Mouse (Mus musculus) liver, adult (tissue): ENCODE data around the gene Prkce.

Source experiments
- GATA4 ChIP-seq: IDR thresholded peaks from 2 replicates; pipeline ENCODE4 v1.6.1; 2014; ENCODE audit warnings: mild to moderate bottlenecking, low read length; ENCODE audit not compliant: insufficient replicate concordance

Gene Prkce

GRCm38 (mm10) chr17:86397647-86398046 is 230.1 kb downstream of the Prkce start:
- TF ChIP-seq GATA4 = no peak

GRCm38 (mm10) chr17:86398226-86398625 is 230.6 kb downstream of the Prkce start:
- no peak for TF ChIP-seq GATA4

DNA sequence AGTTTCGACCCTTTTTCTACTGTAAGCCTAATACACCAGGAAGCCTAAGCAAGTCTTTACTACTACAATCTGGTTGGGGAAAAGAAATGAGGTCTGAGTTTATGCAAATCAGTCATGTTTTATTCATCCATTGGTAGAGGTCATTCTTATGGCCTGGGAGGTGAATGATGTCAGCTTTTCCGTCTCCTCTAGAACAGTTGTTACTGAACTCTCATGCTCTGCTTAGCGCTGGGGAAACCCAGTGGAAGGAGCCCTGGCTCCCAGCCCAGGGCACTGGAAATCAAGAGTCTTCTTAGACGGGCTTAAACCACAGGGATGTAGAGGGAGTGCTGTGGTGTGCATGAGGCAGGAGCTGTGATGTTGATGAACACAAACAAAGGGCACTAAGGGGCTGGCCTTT is 232.4 kb downstream of the Prkce start:
- no peak for TF ChIP-seq GATA4

- TF ChIP-seq GATA4 = no peak
Measured at GRCm38 (mm10) chr17:86404795-86405501, 237.4 kb downstream of the Prkce start.

GRCm38 (mm10) chr17:86405644-86406043 is 238.1 kb downstream of the Prkce start:
- TF ChIP-seq GATA4 = no peak

GRCm38 (mm10) chr17:86407921-86408613 is 240.5 kb downstream of the Prkce start:
- no peak for TF ChIP-seq GATA4

DNA sequence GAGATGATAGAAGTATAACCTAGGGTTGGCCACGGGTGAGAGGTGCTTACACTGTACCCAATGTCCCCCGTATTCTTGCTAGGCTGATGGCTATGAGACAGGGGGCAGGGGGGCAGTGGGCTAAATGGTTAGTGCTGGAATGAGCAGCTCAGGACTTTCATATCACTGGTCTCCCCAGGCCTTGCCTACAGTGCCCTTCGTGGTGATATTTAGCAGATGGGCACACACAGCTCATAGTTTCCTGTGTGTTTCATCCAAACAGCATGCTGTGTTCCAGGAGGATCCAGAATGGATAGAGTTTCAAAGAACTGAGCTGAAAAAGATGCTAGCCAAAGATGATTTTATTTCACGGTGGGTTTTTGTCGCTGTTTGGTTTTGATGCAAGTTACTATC is 241.0 kb downstream of the Prkce start:
- no peak for TF ChIP-seq GATA4

DNA sequence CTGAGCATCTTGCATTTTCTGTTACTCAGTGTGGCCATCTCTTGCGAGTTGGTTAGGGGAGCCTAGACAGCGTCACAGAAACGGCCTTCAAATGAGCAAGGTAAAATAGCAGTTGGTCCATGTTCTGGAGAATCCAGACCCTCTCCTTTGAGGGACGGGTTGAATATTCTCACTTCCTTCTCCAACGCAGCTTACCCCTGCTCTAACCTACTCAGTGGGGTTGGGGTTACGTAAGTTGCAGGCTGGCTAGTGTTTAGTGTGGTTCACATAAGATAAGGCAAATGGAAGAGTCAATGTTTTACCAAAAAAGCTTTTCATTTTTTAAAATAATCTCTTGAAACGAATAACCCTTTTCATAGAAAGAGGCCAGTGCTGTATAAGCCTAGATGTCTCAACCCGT is 241.9 kb downstream of the Prkce start:
- no peak for TF ChIP-seq GATA4

DNA sequence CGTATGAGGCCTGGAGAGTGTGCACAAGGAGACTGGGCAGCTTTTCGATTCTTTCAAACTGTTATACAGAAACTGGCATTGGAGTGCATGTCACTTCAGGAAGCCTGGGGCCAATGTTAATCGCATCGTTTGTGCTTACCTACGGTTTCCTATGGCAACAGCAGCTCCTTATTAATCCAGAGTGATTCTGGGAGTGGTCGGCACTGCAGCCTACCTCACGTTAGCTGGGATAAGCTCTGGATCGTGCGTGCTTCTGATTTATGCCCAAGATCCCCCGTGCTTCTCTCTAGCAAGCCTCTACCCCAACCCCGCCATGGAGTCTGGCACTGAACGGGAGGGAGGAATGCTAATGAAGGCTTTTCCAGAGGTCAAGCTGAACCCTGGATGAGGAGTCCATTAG is 242.9 kb downstream of the Prkce start:
- no peak for TF ChIP-seq GATA4

DNA sequence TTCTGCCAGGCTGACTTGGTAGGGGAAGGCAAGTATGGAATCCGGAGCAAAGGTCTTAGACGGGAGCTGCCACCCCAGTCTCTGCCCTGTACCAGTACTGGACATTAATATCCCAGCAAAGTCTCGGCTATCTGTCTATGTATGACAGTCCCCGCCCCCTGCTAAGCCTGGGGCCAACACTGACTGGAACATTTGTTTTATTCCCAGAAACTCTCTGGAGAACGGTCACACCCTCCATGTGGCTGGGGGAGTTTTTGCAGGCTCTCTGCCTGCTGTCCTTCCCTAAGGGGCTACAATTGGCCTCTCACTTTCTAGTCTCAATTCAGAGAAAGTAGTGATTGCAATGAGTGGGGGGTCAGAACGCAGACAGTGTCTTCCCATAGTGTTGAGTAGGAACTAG is 244.6 kb downstream of the Prkce start:
- TF ChIP-seq GATA4 = no peak

DNA sequence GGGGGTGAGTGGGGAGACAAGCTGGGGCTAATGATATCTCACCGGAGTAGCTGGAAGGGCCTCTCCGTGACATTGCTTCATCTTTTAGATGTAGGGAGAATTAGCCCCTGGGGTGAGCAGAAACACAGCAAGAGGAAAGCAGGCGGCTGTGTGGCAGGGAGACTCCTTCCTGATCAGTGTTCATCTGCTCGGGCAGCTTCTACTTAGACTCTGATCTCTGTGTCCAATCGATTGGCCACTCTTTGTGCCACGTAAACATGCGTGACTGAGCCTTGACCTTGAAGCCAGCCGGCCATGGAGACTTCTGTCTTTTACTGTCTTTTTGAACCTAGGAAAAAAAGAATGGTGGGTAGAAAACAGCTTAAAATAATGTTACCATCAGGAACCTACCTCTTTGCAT is 247.0 kb downstream of the Prkce start:
- TF ChIP-seq GATA4 = no peak

GRCm38 (mm10) chr17:86415989-86416388 is 248.4 kb downstream of the Prkce start:
- TF ChIP-seq GATA4 = no peak

GRCm38 (mm10) chr17:86418334-86418733 is 250.7 kb downstream of the Prkce start:
- TF ChIP-seq GATA4 = no peak

DNA sequence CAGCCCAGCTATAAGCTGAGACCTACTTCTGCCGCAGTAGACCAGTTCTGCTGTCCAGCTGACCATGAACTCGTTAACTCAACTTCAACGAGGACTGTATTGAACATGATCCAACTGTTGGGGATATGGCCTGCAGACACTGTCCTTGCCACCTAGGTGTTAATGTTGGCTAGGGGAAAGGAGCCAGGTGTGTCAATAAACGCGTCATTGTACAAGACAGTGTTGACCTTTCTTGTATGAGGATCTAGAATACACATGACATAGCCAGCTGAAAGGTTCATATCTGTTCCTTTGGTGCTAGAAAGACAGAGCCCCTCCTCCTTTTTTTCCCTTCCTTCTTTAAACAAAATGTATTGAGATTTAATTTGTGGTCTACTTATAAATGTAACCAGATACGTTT is 251.6 kb downstream of the Prkce start:
- TF ChIP-seq GATA4 = no peak

DNA sequence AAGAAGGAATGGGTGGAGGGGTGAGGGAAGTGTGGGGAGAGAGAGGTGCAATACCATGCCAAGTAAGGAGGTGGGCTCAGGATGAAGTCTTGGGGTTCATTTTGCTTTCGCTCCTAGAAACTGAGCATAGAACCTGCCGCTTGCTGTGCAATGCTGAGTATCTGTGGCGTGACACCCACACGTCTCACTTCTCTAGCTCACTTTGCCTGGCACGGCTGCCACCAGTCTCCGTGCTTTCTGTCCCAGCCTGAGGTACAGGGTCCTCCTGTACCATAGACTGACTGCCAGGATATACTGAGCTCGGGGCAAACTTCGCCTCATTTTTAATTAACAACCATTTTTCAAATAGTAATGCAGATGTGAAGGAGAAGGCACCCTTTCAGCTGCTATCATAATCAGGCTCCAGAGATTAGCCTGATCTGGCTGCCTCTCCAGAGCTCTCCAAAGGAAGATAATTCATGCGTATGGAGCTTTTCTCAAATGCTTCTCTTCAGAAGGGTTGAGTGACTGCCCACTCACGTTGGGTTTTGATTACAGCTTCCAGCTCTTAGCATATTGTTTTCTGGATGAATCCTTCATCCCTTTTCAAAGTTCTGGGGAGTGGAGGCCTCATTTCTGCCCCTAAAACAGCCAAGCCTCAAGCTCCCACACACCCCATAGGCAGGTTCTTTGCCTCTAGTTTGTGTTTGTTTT is 253.2 kb downstream of the Prkce start:
- TF ChIP-seq GATA4 = no peak

GRCm38 (mm10) chr17:86422023-86422422 is 254.4 kb downstream of the Prkce start:
- TF ChIP-seq GATA4 = no peak

DNA sequence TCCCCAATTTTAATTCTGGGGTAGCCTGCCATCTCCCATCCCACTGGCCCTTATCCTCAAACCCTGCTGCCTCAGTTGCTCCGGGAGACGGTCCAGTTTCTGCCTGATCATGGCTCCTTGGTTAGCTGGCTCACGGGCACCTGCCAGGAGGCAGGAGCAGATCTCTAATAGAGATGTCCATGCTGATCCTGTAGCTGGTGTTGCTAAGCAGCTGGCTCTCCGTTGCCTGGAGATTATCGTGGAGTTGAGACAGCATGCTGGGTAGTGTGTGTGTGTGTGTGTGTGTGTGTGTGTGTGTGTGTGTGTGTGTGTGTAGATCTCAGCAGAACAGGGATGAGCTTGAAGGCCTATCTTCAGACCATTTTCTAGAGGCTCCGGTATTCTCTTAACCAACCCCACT is 262.3 kb downstream of the Prkce start:
- TF ChIP-seq GATA4 = no peak

DNA sequence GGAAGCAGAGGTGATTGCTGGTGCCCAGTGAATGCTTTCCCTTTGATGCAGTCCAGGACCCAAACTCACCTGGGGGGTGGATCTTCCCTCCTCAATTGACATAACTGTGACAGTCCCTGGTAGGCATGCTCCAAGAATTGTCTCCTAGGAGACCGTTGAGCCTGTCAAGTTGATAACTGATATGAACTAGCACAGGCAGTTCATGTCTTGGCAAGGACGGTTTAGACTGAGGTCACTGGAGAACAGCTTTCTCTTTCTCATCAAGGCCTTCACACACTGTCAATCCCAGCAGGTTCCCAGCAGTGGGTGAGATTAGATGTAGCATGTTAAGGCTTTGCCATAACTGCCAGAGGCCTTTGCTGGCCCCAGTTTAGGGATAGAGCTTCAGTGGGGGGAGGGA is 265.5 kb downstream of the Prkce start:
- no peak for TF ChIP-seq GATA4
